Mouse (Mus musculus) bone marrow macrophage, adult 2 months (primary cell): Measurements from ENCODE around the gene Ston2.

Experiments
- CTCF ChIP-seq: IDR thresholded peaks from 2 replicates; pipeline ENCODE4 v1.5.1; 2012; ENCODE audit warnings: low read depth, mild to moderate bottlenecking, low read length, moderate library complexity
- POLR2A ChIP-seq: IDR thresholded peaks from 2 replicates; pipeline ENCODE4 v1.6.1; 2012; ENCODE audit warnings: mild to moderate bottlenecking, low read depth, low read length, borderline replicate concordance

GRCm38 (mm10) chr12:91587491-91588033 is 200.6 kb downstream of the Ston2 start:
- TF ChIP-seq CTCF (no peak), POLR2A (no peak)
